Mouse (Mus musculus) lung, embryonic 15.5 days (tissue): ENCODE measurements around the gene Rhbdf1. TPM values are rescaled to one million over a fixed set of nuclear protein-coding genes. Genes with fewer than 3 reads are reported as not detected.

ENCODE experiments used
- ATAC-seq: fragments of 200-750 bp; cut with Nextera tagmentation; 2 replicates; pipeline ENCODE4 v1.8.0; 2017; ENCODE audit warnings: moderate number of reproducible peaks, borderline replicate concordance; ENCODE audit not compliant: low FRiP score, low TSS enrichment; ENCODE audit errors: extremely low read depth
- H3K27ac ChIP-seq: fragments of 300-500 bp; sonication (generic); 2 replicates; pipeline ENCODE4 v1.5.1; 2015; ENCODE audit warnings: moderate library complexity, mild to moderate bottlenecking, inconsistent platforms
- H3K27me3 ChIP-seq: fragments of 300-500 bp; sonication (generic); 2 replicates; pipeline ENCODE4 v1.6.1; 2015; ENCODE audit warnings: inconsistent platforms
- H3K36me3 ChIP-seq: fragments of 300-500 bp; sonication (generic); 2 replicates; pipeline ENCODE4 v1.6.1; 2015; ENCODE audit warnings: inconsistent platforms
- H3K4me1 ChIP-seq: fragments of 300-500 bp; sonication (generic); 2 replicates; pipeline ENCODE4 v1.6.1; 2015; ENCODE audit warnings: inconsistent platforms
- H3K4me2 ChIP-seq: fragments of 300-500 bp; sonication (generic); 2 replicates; pipeline ENCODE4 v1.6.1; 2015; ENCODE audit warnings: inconsistent platforms, mild to moderate bottlenecking, moderate library complexity
- H3K4me3 ChIP-seq: fragments of 300-500 bp; sonication (generic); 2 replicates; pipeline ENCODE4 v1.5.1; 2015; ENCODE audit warnings: mild to moderate bottlenecking, inconsistent platforms
- H3K9ac ChIP-seq: fragments of 300-500 bp; sonication (generic); 2 replicates; pipeline ENCODE4 v1.6.1; 2015; ENCODE audit warnings: inconsistent platforms
- H3K9me3 ChIP-seq: fragments of 300-500 bp; sonication (generic); 2 replicates; pipeline ENCODE4 v1.6.1; 2016; ENCODE audit warnings: inconsistent platforms
- WGBS: fragments of 180-500 bp; shearing (Covaris S2); methylation state at CpG from one replicate; pipeline ENCODE4 v1.1.7; 2015; 5-methylcytosine and 5-hydroxymethylcytosine counted together
- polyA plus RNA-seq: library from polyadenylated mRNA; unstranded; fragments of >200 nt; fragmentation: Nextera tagmentation; extraction: Ambion mirVana; gene quantifications from 2 replicates; pipeline ENCODE4 v1.2.1, GENCODE M21; 2015

The Rhbdf1 gene
- polyA plus RNA-seq, 1 experiment from 2014 or later, result 67.4 TPM

- H3K36me3 ChIP-seq, result peaks cover 48% of the 10 kb centered on the region
Measured at GRCm38 (mm10) chr11:32237411-32237795, 15.3 kb upstream of the Rhbdf1 start.

GRCm38 (mm10) chr11:32236712-32237410, 14.8 kb upstream of the Rhbdf1 start:
- H3K9me3 ChIP-seq, result no peaks in the 10 kb centered on the region
- H3K27me3 ChIP-seq, result no peaks in the 10 kb centered on the region
- H3K4me3 ChIP-seq, result no peak overlapping the region
- 57% methylated on average over 9 of the region's 9 CpGs for WGBS
- H3K9ac ChIP-seq, result no peak overlapping the region
- peaks cover 20% of the 10 kb centered on the region for H3K4me1 ChIP-seq
- peaks cover 50% of the 10 kb centered on the region for H3K36me3 ChIP-seq
- no peak for ATAC-seq
- H3K4me2 ChIP-seq, result no peak overlapping the region
- no peak overlapping the region for H3K27ac ChIP-seq

More at GRCm38 (mm10) chr11:32237411-32237795, 15.3 kb upstream of the Rhbdf1 start:
- Histone ChIP-seq H3K9ac (no peak overlapping the region), H3K27ac (no peak overlapping the region), H3K4me3 (no peak overlapping the region), H3K9me3 (no peaks in the 10 kb centered on the region), H3K4me2 (no peak overlapping the region), H3K27me3 (no peaks in the 10 kb centered on the region), H3K4me1 (peaks cover 20% of the 10 kb centered on the region)
- WGBS, result 87% methylated on average over 3 of the region's 3 CpGs
- no peak for ATAC-seq

GRCm38 (mm10) chr11:32236132-32236531, 14.0 kb upstream of the Rhbdf1 start:
- peak overlapping the region; percentile 54; the same call in 1 of the 2 replicates for H3K27ac ChIP-seq
- ATAC-seq, result no peak
- WGBS, result 51% methylated on average over 2 of the region's 2 CpGs
- H3K36me3 ChIP-seq, result peaks cover 57% of the 10 kb centered on the region
- no peak overlapping the region for H3K4me2 ChIP-seq
- H3K4me1 ChIP-seq, result peaks cover 20% of the 10 kb centered on the region
- H3K4me3 ChIP-seq, result no peak overlapping the region
- H3K9ac ChIP-seq, result no peak overlapping the region
- no peaks in the 10 kb centered on the region for H3K27me3 ChIP-seq
- H3K9me3 ChIP-seq, result no peaks in the 10 kb centered on the region

GRCm38 (mm10) chr11:32235646-32236045, 13.5 kb upstream of the Rhbdf1 start:
- H3K4me2 ChIP-seq, result no peak overlapping the region
- H3K4me1 ChIP-seq, result peaks cover 20% of the 10 kb centered on the region
- no peak overlapping the region for H3K9ac ChIP-seq
- H3K4me3 ChIP-seq, result no peak overlapping the region
- H3K27me3 ChIP-seq, result no peaks in the 10 kb centered on the region
- H3K36me3 ChIP-seq, result peaks cover 57% of the 10 kb centered on the region
- H3K9me3 ChIP-seq, result no peaks in the 10 kb centered on the region
- 36% methylated on average over 3 of the region's 3 CpGs for WGBS
- ATAC-seq, result peak; percentile 71; the same call in 1 of the 2 replicates
- H3K27ac ChIP-seq, result peak overlapping the region; percentile 54

GRCm38 (mm10) chr11:32234816-32235485, 12.9 kb upstream of the Rhbdf1 start:
- Histone ChIP-seq H3K27ac (peak overlapping the region; percentile 54), H3K4me1 (peaks cover 20% of the 10 kb centered on the region)
- 84% methylated on average over 6 of the region's 6 CpGs for WGBS

GRCm38 (mm10) chr11:32233895-32234294, 11.8 kb upstream of the Rhbdf1 start:
- H3K4me2 ChIP-seq, result no peak overlapping the region
- H3K9me3 ChIP-seq, result no peaks in the 10 kb centered on the region
- WGBS, result 89% methylated on average over 3 of the region's 3 CpGs
- ATAC-seq, result no peak
- H3K36me3 ChIP-seq, result peaks cover 59% of the 10 kb centered on the region
- no peak overlapping the region for H3K27ac ChIP-seq
- no peaks in the 10 kb centered on the region for H3K27me3 ChIP-seq
- H3K4me3 ChIP-seq, result no peak overlapping the region
- peaks cover 20% of the 10 kb centered on the region for H3K4me1 ChIP-seq
- no peak overlapping the region for H3K9ac ChIP-seq

More at GRCm38 (mm10) chr11:32234816-32235485, 12.9 kb upstream of the Rhbdf1 start:
- H3K9me3 ChIP-seq, result no peaks in the 10 kb centered on the region
- no peaks in the 10 kb centered on the region for H3K27me3 ChIP-seq
- no peak overlapping the region for H3K4me2 ChIP-seq
- no peak overlapping the region for H3K4me3 ChIP-seq
- no peak overlapping the region for H3K9ac ChIP-seq
- H3K36me3 ChIP-seq, result peaks cover 59% of the 10 kb centered on the region
- ATAC-seq, result no peak

- 70% methylated on average over 10 of the region's 10 CpGs for WGBS
- Histone ChIP-seq H3K4me3 (no peak overlapping the region), H3K36me3 (peaks cover 55% of the 10 kb centered on the region), H3K9me3 (no peaks in the 10 kb centered on the region), H3K27me3 (no peaks in the 10 kb centered on the region), H3K27ac (no peak overlapping the region), H3K9ac (no peak overlapping the region), H3K4me1 (peaks cover 23% of the 10 kb centered on the region), H3K4me2 (no peak overlapping the region)
- ATAC-seq, result no peak
Measured at GRCm38 (mm10) chr11:32232848-32233247, 10.7 kb upstream of the Rhbdf1 start.

- H3K9ac ChIP-seq, result no peak overlapping the region
- WGBS, result 91% methylated on average over 2 of the region's 2 CpGs
- no peak overlapping the region for H3K4me2 ChIP-seq
- no peak overlapping the region for H3K27ac ChIP-seq
- no peak for ATAC-seq
- no peak overlapping the region for H3K4me3 ChIP-seq
- no peaks in the 10 kb centered on the region for H3K27me3 ChIP-seq
- peaks cover 53% of the 10 kb centered on the region for H3K36me3 ChIP-seq
- H3K4me1 ChIP-seq, result peaks cover 31% of the 10 kb centered on the region
- no peaks in the 10 kb centered on the region for H3K9me3 ChIP-seq
Measured at GRCm38 (mm10) chr11:32231125-32231524, 9.0 kb upstream of the Rhbdf1 start.

- Histone ChIP-seq H3K9me3 (no peaks in the 10 kb centered on the region), H3K4me2 (no peak overlapping the region), H3K27me3 (no peaks in the 10 kb centered on the region), H3K27ac (no peak overlapping the region), H3K9ac (no peak overlapping the region), H3K36me3 (peaks cover 53% of the 10 kb centered on the region), H3K4me3 (no peak overlapping the region), H3K4me1 (peaks cover 33% of the 10 kb centered on the region)
- no peak for ATAC-seq
- 76% methylated on average over 4 of the region's 4 CpGs for WGBS
Measured at GRCm38 (mm10) chr11:32230220-32230619, 8.1 kb upstream of the Rhbdf1 start.

GRCm38 (mm10) chr11:32228292-32228845, 6.3 kb upstream of the Rhbdf1 start:
- peaks cover 42% of the 10 kb centered on the region for H3K4me1 ChIP-seq
- no peaks in the 10 kb centered on the region for H3K27me3 ChIP-seq
- H3K9me3 ChIP-seq, result no peaks in the 10 kb centered on the region
- no peak for ATAC-seq
- no peak overlapping the region for H3K4me2 ChIP-seq
- H3K27ac ChIP-seq, result no peak overlapping the region
- WGBS, result 84% methylated on average over 3 of the region's 3 CpGs
- H3K9ac ChIP-seq, result no peak overlapping the region
- peaks cover 39% of the 10 kb centered on the region for H3K36me3 ChIP-seq
- H3K4me3 ChIP-seq, result no peak overlapping the region

GRCm38 (mm10) chr11:32227555-32227954, 5.5 kb upstream of the Rhbdf1 start:
- Histone ChIP-seq H3K4me3 (no peak overlapping the region; the same call in 1 of the 2 replicates), H3K27ac (no peak overlapping the region), H3K4me1 (peaks cover 50% of the 10 kb centered on the region)

GRCm38 (mm10) chr11:32227041-32227440, 4.9 kb upstream of the Rhbdf1 start:
- H3K4me2 ChIP-seq, result peak overlapping the region; percentile 82
- H3K27ac ChIP-seq, result peak overlapping the region; percentile 97
- no peaks in the 10 kb centered on the region for H3K27me3 ChIP-seq
- H3K36me3 ChIP-seq, result peaks cover 26% of the 10 kb centered on the region
- peak overlapping the region; percentile 59 for H3K4me3 ChIP-seq
- H3K9me3 ChIP-seq, result no peaks in the 10 kb centered on the region
- 39% methylated on average over 1 of the region's 1 CpGs for WGBS
- ATAC-seq, result no peak
- H3K4me1 ChIP-seq, result peaks cover 55% of the 10 kb centered on the region
- peak overlapping the region; percentile 69 for H3K9ac ChIP-seq

More at GRCm38 (mm10) chr11:32227555-32227954, 5.5 kb upstream of the Rhbdf1 start:
- Histone ChIP-seq H3K27me3 (no peaks in the 10 kb centered on the region), H3K4me2 (peak overlapping the region; percentile 82; the same call in 1 of the 2 replicates), H3K36me3 (peaks cover 31% of the 10 kb centered on the region), H3K9me3 (no peaks in the 10 kb centered on the region), H3K9ac (peak overlapping the region; percentile 69; the same call in 1 of the 2 replicates)
- WGBS, result 86% methylated on average over 9 of the region's 9 CpGs
- no peak for ATAC-seq
